ENCODE assay signal across 14 mouse cellular contexts in genomic region chr15:8865089-8865933, GRCm38 (mm10).
DNase-seq lines count a peak whose midpoint lies in the region; ATAC-seq and TF ChIP-seq lines count a peak whose summit lies in the region.
"Had no signal": no experiment of that assay in that cellular context is flagged by ENCODE, and none has a peak within 500 bp of the region (broad histone marks: within the 10 kb centered on the region; RNA-seq: fewer than 3 reads in every experiment).

No protein-coding gene starts in this region.

- no peak overlapping the region for H3K4me2 ChIP-seq in neural tube, embryonic 12.5 days (replicated peaks)
- H3K4me2 ChIP-seq in liver, embryonic 12.5 days = no peak overlapping the region
- H3K4me2 ChIP-seq: lung, embryonic 15.5 days had no signal

- no peaks in the 10 kb centered on the region for H3K9me3 ChIP-seq in neural tube, embryonic 12.5 days
- peaks cover 4% of the 10 kb centered on the region; the same call in 1 of the 2 replicates for H3K9me3 ChIP-seq in midbrain, embryonic 10.5 days (replicated peaks)
- H3K9me3 ChIP-seq in liver, embryonic 12.5 days (replicated peaks) = no peaks in the 10 kb centered on the region
- H3K9me3 ChIP-seq: lung, embryonic 15.5 days had no signal

- no peak for TF ChIP-seq POLR2A in olfactory bulb, adult 2 months (IDR thresholded peaks at IDR 0.05; ENCODE audit: insufficient read depth, low read depth, low read length)
- no peak for TF ChIP-seq POLR2A in thymus, adult 2 months (IDR thresholded peaks at IDR 0.05; ENCODE audit: control insufficient read depth, extremely low read depth, insufficient read depth, low read length, poor library complexity)

- H3K4me3 ChIP-seq in neural tube, embryonic 12.5 days = no peak overlapping the region
- H3K4me3 ChIP-seq in midbrain, embryonic 10.5 days = no peak overlapping the region
- no peak overlapping the region for H3K4me3 ChIP-seq in olfactory bulb, adult 2 months (ENCODE audit: insufficient read depth, low read depth, low read length)
- no peak overlapping the region for H3K4me3 ChIP-seq in thymus, adult 2 months (ENCODE audit: control insufficient read depth, insufficient read depth, low read length)
- no peak overlapping the region for H3K4me3 ChIP-seq in liver, embryonic 12.5 days
- H3K4me3 ChIP-seq: gastrocnemius, adult 2 months; lung, embryonic 15.5 days had no signal

- H3K27me3 ChIP-seq in neural tube, embryonic 12.5 days (replicated peaks) = no peaks in the 10 kb centered on the region
- no peaks in the 10 kb centered on the region for H3K27me3 ChIP-seq in midbrain, embryonic 10.5 days (ENCODE audit: low read depth, poor library complexity, severe bottlenecking)
- no peaks in the 10 kb centered on the region for H3K27me3 ChIP-seq in thymus, adult 2 months (ENCODE audit: control insufficient read depth, insufficient read depth, low read length)
- H3K27me3 ChIP-seq in liver, embryonic 12.5 days (replicated peaks) = no peaks in the 10 kb centered on the region
- H3K27me3 ChIP-seq: lung, embryonic 15.5 days had no signal

- no peaks in the 10 kb centered on the region for H3K36me3 ChIP-seq in neural tube, embryonic 12.5 days
- no peaks in the 10 kb centered on the region for H3K36me3 ChIP-seq in midbrain, embryonic 10.5 days
- no peaks in the 10 kb centered on the region for H3K36me3 ChIP-seq in thymus, adult 2 months (ENCODE audit: control insufficient read depth, insufficient read depth, low read length)
- no peaks in the 10 kb centered on the region for H3K36me3 ChIP-seq in liver, embryonic 12.5 days
- H3K36me3 ChIP-seq: lung, embryonic 15.5 days had no signal

- H3K27ac ChIP-seq in neural tube, embryonic 12.5 days = no peak overlapping the region; the same call in 1 of the 2 replicates
- H3K27ac ChIP-seq in midbrain, embryonic 10.5 days (replicated peaks) = peak overlapping the region; percentile 53
- H3K27ac ChIP-seq in olfactory bulb, adult 2 months (ENCODE audit: insufficient read depth, low read depth, low read length) = peak overlapping the region; percentile 73; the same call in 1 of the 2 replicates
- H3K27ac ChIP-seq in thymus, adult 2 months (ENCODE audit: control insufficient read depth, insufficient read depth, low read length) = no peak overlapping the region
- H3K27ac ChIP-seq in liver, embryonic 12.5 days = no peak overlapping the region
- H3K27ac ChIP-seq: gastrocnemius, adult 2 months; lung, embryonic 15.5 days; stomach, postnatal 0 days had no signal

- peak; percentile 71 for ATAC-seq in neural tube, embryonic 12.5 days (ENCODE audit: low FRiP score, low read depth)
- no peak for ATAC-seq in liver, embryonic 12.5 days

- peak; percentile 5 for DNase-seq in embryo, embryonic 11 days
- DNase-seq in embryo, embryonic 10 days (ENCODE audit: low spot score) = no peak
- DNase-seq in neural tube, embryonic 10.5 days (ENCODE audit: extremely low spot score, low spot score) = no peak
- no peak for DNase-seq in midbrain, embryonic 10.5 days (ENCODE audit: low spot score)
- DNase-seq in thymus, adult 2 months = no peak
- DNase-seq: adrenal gland, postnatal 10 days; gastrocnemius, adult 2 months; kidney, adult 8-10 months; spleen, adult 18-20 months had no signal

- no peak overlapping the region for H3K9ac ChIP-seq in neural tube, embryonic 12.5 days
- no peak overlapping the region for H3K9ac ChIP-seq in liver, embryonic 12.5 days
- H3K9ac ChIP-seq: lung, embryonic 15.5 days had no signal

- no peak for TF ChIP-seq CTCF in olfactory bulb, adult 2 months (IDR thresholded peaks at IDR 0.05; ENCODE audit: insufficient read depth, low read depth, low read length)
- TF ChIP-seq CTCF in thymus, adult 2 months (IDR thresholded peaks at IDR 0.05; ENCODE audit: borderline replicate concordance, control insufficient read depth, extremely low read depth, insufficient read depth, low read length, poor library complexity) = no peak

- H3K4me1 ChIP-seq in neural tube, embryonic 12.5 days = peaks cover 5% of the 10 kb centered on the region; the same call in 1 of the 2 replicates
- H3K4me1 ChIP-seq in midbrain, embryonic 10.5 days = peaks cover 19% of the 10 kb centered on the region
- H3K4me1 ChIP-seq in olfactory bulb, adult 2 months (ENCODE audit: control insufficient read depth, insufficient read depth, low read length) = peaks cover 6% of the 10 kb centered on the region; the same call in 1 of the 2 replicates
- no peaks in the 10 kb centered on the region for H3K4me1 ChIP-seq in thymus, adult 2 months (replicated peaks; ENCODE audit: control insufficient read depth, insufficient read depth, low read length)
- no peaks in the 10 kb centered on the region for H3K4me1 ChIP-seq in liver, embryonic 12.5 days

- WGBS in neural tube, embryonic 12.5 days = 29% methylated on average over 8 of the region's 8 CpGs
- 66% methylated on average over 8 of the region's 8 CpGs for WGBS in midbrain, embryonic 10.5 days
- WGBS in olfactory bulb, adult 2 months = 47% methylated on average over 8 of the region's 8 CpGs
- WGBS in thymus, adult 2 months = 89% methylated on average over 8 of the region's 8 CpGs
- 75% methylated on average over 8 of the region's 8 CpGs for WGBS in liver, embryonic 12.5 days (ENCODE audit: insufficient replicate concordance)

Comparison
In these comparisons a context has a peak if more than half of its experiments do, and no peak if none do; other contexts are left out.
1. H3K27ac ChIP-seq: peak in midbrain, embryonic 10.5 days (single experiment) and olfactory bulb, adult 2 months (single experiment); none in neural tube, embryonic 12.5 days (single experiment), thymus, adult 2 months (single experiment) and liver, embryonic 12.5 days (single experiment).